Mouse (Mus musculus) hindbrain, embryonic 16.5 days (tissue): ENCODE data around the gene Itpkc. TPM values are rescaled to one million over a fixed set of nuclear protein-coding genes. Genes with fewer than 3 reads are reported as not detected.

Experiments
- ATAC-seq: fragments of 200-750 bp; cut with Nextera tagmentation; 2 replicates; pipeline ENCODE4 v1.8.0; 2017; ENCODE audit warnings: moderate TSS enrichment, moderate library complexity
- H3K27ac ChIP-seq: fragments of 300-500 bp; sonication (generic); 2 replicates; pipeline ENCODE4 v1.5.1; 2014; ENCODE audit warnings: low read depth, mild to moderate bottlenecking, control low read depth, low read length, moderate library complexity
- H3K27me3 ChIP-seq: fragments of 300-500 bp; sonication (generic); replicated peaks from 2 replicates; pipeline ENCODE4 v1.6.1; 2014; ENCODE audit warnings: low read length; ENCODE audit not compliant: control insufficient read depth, insufficient read depth
- H3K36me3 ChIP-seq: fragments of 300-500 bp; sonication (generic); 2 replicates; pipeline ENCODE4 v1.6.1; 2014; ENCODE audit warnings: mild to moderate bottlenecking, low read length, moderate library complexity, mixed read lengths; ENCODE audit not compliant: control insufficient read depth, insufficient read depth
- H3K4me1 ChIP-seq: fragments of 300-500 bp; sonication (generic); 2 replicates; pipeline ENCODE4 v1.6.1; 2014; ENCODE audit warnings: low read depth, low read length; ENCODE audit not compliant: control insufficient read depth, insufficient read depth
- H3K4me2 ChIP-seq: fragments of 300-500 bp; sonication (generic); 2 replicates; pipeline ENCODE4 v1.6.1; 2014; ENCODE audit warnings: mild to moderate bottlenecking, low read length, control low read depth, moderate library complexity
- H3K4me3 ChIP-seq: fragments of 300-500 bp; sonication (generic); 2 replicates; pipeline ENCODE4 v1.5.1; 2014; ENCODE audit warnings: mild to moderate bottlenecking, low read length, control low read depth, moderate library complexity
- H3K9ac ChIP-seq: fragments of 300-500 bp; sonication (generic); 2 replicates; pipeline ENCODE4 v1.6.1; 2014; ENCODE audit warnings: low read depth, mild to moderate bottlenecking, control low read depth, low read length, moderate library complexity
- H3K9me3 ChIP-seq: fragments of 300-500 bp; sonication (generic); 2 replicates; pipeline ENCODE4 v1.6.1; 2014; ENCODE audit warnings: mild to moderate bottlenecking, low read length, moderate library complexity; ENCODE audit not compliant: control insufficient read depth
- WGBS: fragments of 180-500 bp; shearing (Covaris S2); extraction: QIAGEN DNeasy Blood & Tissue Kit; methylation state at CpG from one replicate; pipeline ENCODE4 v1.1.7; 2014; 5-methylcytosine and 5-hydroxymethylcytosine counted together
- polyA plus RNA-seq: library from polyadenylated mRNA; unstranded; fragments of >200 nt; fragmentation: Nextera tagmentation; extraction: Ambion mirVana; gene quantifications from 2 replicates; pipeline ENCODE4 v1.2.1, GENCODE M21; 2015

The Itpkc gene
- polyA plus RNA-seq, 1 experiment from 2014 or later, result 5.7 TPM

- WGBS, result 81% methylated on average over 10 of the region's 10 CpGs
- ATAC-seq, result no peak
- H3K9me3 ChIP-seq, result no peaks in the 10 kb centered on the region
- H3K4me3 ChIP-seq, result no peak overlapping the region
- H3K4me1 ChIP-seq, result peaks cover 10% of the 10 kb centered on the region
- no peaks in the 10 kb centered on the region for H3K27me3 ChIP-seq
- no peak overlapping the region for H3K4me2 ChIP-seq
- H3K9ac ChIP-seq, result no peak overlapping the region
- no peak overlapping the region for H3K27ac ChIP-seq
- peaks cover 75% of the 10 kb centered on the region for H3K36me3 ChIP-seq
Observed at GRCm38 (mm10) chr7:27189271-27189931, 39.1 kb downstream of the Itpkc start.

GRCm38 (mm10) chr7:27185986-27186385, 42.5 kb downstream of the Itpkc start:
- ATAC-seq, result no peak
- H3K27me3 ChIP-seq, result no peaks in the 10 kb centered on the region
- no peak overlapping the region for H3K27ac ChIP-seq
- no peaks in the 10 kb centered on the region for H3K9me3 ChIP-seq
- H3K4me1 ChIP-seq, result no peaks in the 10 kb centered on the region
- no peak overlapping the region for H3K9ac ChIP-seq
- no peak overlapping the region for H3K4me3 ChIP-seq
- WGBS, result 93% methylated on average over 5 of the region's 5 CpGs
- H3K4me2 ChIP-seq, result no peak overlapping the region
- peaks cover 57% of the 10 kb centered on the region for H3K36me3 ChIP-seq

GRCm38 (mm10) chr7:27184964-27185363, 43.5 kb downstream of the Itpkc start:
- Histone ChIP-seq H3K9me3 (no peaks in the 10 kb centered on the region), H3K36me3 (peaks cover 47% of the 10 kb centered on the region), H3K9ac (no peak overlapping the region), H3K27ac (no peak overlapping the region), H3K4me2 (no peak overlapping the region), H3K4me3 (no peak overlapping the region), H3K4me1 (no peaks in the 10 kb centered on the region), H3K27me3 (no peaks in the 10 kb centered on the region)
- 59% methylated on average over 3 of the region's 3 CpGs for WGBS
- no peak for ATAC-seq

GRCm38 (mm10) chr7:27182498-27182897, 46.0 kb downstream of the Itpkc start:
- Histone ChIP-seq H3K4me1 (peaks cover 9% of the 10 kb centered on the region), H3K4me3 (no peak overlapping the region), H3K9ac (no peak overlapping the region), H3K27ac (no peak overlapping the region), H3K27me3 (no peaks in the 10 kb centered on the region), H3K36me3 (peaks cover 26% of the 10 kb centered on the region), H3K9me3 (no peaks in the 10 kb centered on the region), H3K4me2 (no peak overlapping the region)
- 70% methylated on average over 1 of the region's 1 CpGs for WGBS
- no peak for ATAC-seq

DNA sequence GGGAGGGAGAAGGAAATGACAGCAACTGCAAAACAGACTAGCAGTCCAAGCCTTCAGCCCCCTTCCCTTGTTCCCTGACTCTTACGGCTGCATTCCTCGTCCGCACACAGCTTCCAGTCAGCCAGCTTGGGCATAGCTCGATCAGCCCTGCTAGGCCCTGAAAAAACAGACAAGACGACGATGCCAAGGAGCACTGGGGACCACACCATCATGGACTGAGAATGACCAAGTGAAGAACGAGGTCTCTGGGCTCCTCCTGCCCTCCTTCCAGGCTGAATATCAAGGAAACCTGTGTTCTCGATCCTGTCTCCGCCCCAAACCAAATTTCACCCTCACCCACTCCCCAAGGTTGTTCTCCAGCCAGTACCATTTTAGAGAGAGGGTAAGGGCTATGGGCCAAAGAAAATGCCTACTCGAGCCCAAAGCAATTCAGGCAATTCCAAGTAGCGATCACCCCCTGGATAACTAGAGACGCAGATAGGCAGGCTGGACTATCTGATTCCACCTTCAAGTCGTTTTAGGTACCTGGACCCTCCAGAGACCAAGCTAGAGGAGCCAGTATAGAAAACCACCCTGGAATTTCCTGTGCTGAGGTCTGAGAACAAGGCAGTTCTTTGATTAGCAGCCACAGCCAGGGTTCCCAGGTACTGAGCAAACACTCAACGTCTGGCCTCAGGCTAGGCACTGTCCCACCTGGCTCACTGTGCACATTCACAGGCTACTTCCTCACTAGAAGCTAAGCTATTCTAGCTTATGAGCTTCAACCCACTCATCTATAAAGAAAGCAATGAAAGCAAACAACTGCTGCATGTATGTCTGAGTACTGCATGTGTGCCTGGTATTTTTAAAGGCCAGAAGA, 47.4 kb downstream of the Itpkc start, which contains the start of the genes Gm21983 and Mia:
Gene Gm21983, minus strand, starts transcription at position 250 of the 859 bp plus-strand sequence.
Gene Mia, minus strand, starts transcription at position 321 of the 859 bp plus-strand sequence.
- Histone ChIP-seq H3K4me3 (no peak within 1 kb of the TSS), H3K27ac (peak within 1 kb of the TSS; percentile 55; the same call in 1 of the 2 replicates), H3K4me1 (peaks cover 9% of the 10 kb centered on the region), H3K27me3 (no peaks in the 10 kb centered on the region), H3K9me3 (no peaks in the 10 kb centered on the region), H3K4me2 (peak within 1 kb of the TSS; percentile 54; the same call in 1 of the 2 replicates), H3K36me3 (peaks cover 19% of the 10 kb centered on the region), H3K9ac (no peak within 1 kb of the TSS)
- 65% methylated on average over 14 of the region's 14 CpGs for WGBS
- ATAC-seq, result no peak

- H3K27ac ChIP-seq, result 0 out of 2 replicates have a peak overlapping the region, but pooled peaks have one; percentile 55
- 32% methylated on average over 5 of the region's 5 CpGs for WGBS
- peaks cover 9% of the 10 kb centered on the region for H3K4me1 ChIP-seq
- no peak overlapping the region for H3K9ac ChIP-seq
- ATAC-seq, result no peak
- H3K4me2 ChIP-seq, result peak overlapping the region; percentile 54; the same call in 1 of the 2 replicates
- peaks cover 9% of the 10 kb centered on the region for H3K36me3 ChIP-seq
- no peaks in the 10 kb centered on the region for H3K9me3 ChIP-seq
- H3K27me3 ChIP-seq, result no peaks in the 10 kb centered on the region
- no peak overlapping the region for H3K4me3 ChIP-seq
Observed at GRCm38 (mm10) chr7:27180036-27180435, 48.4 kb downstream of the Itpkc start.

DNA sequence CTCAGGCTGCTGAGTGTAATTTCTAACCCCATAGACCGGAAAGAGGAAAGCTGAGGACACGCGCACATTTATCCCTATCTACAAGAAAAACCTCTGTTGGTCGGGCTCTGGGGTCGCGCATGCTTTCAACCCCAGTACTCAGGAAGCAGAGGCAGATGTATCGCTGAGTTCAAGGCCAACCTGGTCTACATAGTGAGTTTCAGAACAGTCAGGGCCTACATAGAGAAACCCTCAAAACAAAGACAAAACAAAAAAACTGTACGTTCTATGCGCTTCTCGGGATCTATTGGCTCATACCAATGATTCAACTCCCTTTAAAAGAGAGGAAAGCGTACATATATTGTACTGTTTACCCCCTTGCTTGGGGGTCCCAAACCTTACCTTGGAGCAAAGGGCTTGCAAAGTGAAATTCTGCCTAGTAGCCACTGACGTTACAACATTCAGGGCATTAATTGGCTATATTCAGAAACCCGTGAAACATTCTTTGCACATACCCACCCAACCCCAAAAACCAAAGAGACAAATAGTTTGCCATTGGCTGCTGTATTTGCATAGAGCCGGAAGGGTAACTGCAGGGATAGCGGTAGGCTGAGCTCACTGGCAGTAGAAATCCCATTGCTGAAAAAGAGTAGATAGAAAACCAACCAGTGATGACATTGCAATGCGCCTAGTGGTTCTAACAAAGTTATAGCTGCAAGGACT, 49.1 kb downstream of the Itpkc start:
- peaks cover 9% of the 10 kb centered on the region for H3K4me1 ChIP-seq
- 47% methylated on average over 16 of the region's 16 CpGs for WGBS
- H3K4me3 ChIP-seq, result peak overlapping the region; percentile 77
- H3K9me3 ChIP-seq, result no peaks in the 10 kb centered on the region
- no peak; the same call in 1 of the 2 replicates for ATAC-seq
- peaks cover 6% of the 10 kb centered on the region for H3K36me3 ChIP-seq
- peak overlapping the region; percentile 54 for H3K4me2 ChIP-seq
- H3K27me3 ChIP-seq, result no peaks in the 10 kb centered on the region
- peak overlapping the region; percentile 81 for H3K27ac ChIP-seq
- H3K9ac ChIP-seq, result peak overlapping the region; percentile 53; the same call in 1 of the 2 replicates

DNA sequence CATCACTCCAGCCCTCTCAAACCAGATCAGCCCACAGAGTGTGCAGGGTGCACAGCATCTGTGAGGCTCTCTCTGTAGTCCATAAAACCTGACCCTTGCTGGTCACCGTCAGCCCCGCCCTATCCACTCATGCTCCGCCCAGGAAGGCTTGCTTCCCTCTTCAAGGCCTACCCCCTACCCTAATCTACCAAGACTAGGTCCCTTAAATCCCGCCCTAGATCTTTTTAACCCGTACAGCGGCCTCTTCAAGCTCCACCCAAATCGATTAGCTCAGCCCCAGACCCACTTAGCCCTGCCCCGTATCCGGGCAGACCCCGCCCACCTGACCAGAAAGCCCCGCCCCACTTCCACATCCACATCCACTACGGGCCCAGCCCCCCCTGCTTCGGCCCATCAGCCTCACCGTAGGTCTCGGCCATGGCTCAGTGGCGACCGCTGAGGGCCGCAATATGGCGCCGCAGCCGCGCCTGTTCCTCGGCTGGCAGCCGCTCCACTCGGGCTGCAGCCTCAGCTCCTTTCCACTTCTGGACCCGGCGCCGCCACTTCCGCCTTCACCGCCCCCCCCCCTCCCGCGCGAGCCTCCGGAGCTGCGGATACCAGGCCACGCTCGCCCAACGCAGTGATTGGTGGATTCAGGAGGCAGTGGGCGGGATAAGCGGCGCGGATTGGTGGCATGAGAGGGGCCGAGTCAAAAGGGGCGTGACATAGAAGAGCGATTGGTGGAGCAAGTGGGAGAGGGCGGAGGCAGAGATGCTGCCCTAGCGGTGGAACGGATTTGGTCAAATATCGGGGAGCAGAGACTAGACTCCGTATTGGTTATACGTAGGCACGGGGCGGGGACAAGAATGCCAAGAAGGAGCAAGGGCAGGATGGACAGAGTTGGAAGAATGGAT, 49.9 kb downstream of the Itpkc start, which contains the start of gene Rab4b:
Gene Rab4b, minus strand, starts transcription at position 573 of the 893 bp plus-strand sequence.
- Histone ChIP-seq H3K4me2 (peak within 1 kb of the TSS; percentile 56), H3K4me3 (peak within 1 kb of the TSS; percentile 77), H3K27me3 (no peaks in the 10 kb centered on the region), H3K9me3 (no peaks in the 10 kb centered on the region), H3K27ac (peak within 1 kb of the TSS; percentile 95), H3K9ac (peak within 1 kb of the TSS; percentile 79), H3K4me1 (peaks cover 9% of the 10 kb centered on the region), H3K36me3 (peaks cover 7% of the 10 kb centered on the region; the same call in 1 of the 2 replicates)
- WGBS, result under 1% methylated on average over 46 of the region's 53 CpGs
- peak; percentile 98 for ATAC-seq
